Mouse (Mus musculus): ENCODE measurements at regions not wholly inside any gene's neighbourhood (a gene's known extent, or its start where the extent isn't known, plus 50 kb on each side); places are given as distances from the start of the nearest gene placed in this dataset.
A peak's percentile ranks its signal among the peaks of the same experiment; 100 is the strongest.

GRCm38 (mm10) chr6:51104336-51104735 lies 328.1 kb upstream of the Nfe2l3 start:
- DNase-seq, result no peak

- no peak for DNase-seq
Observed at GRCm38 (mm10) chr6:51108336-51108956, 324.0 kb upstream of the Nfe2l3 start.

- no peak for DNase-seq
Observed at GRCm38 (mm10) chr6:51110596-51110995, 321.9 kb upstream of the Nfe2l3 start.

GRCm38 (mm10) chr6:51114604-51115333 lies 317.7 kb upstream of the Nfe2l3 start:
- no peak for DNase-seq

GRCm38 (mm10) chr6:51118833-51119535 lies 313.5 kb upstream of the Nfe2l3 start:
- DNase-seq, result no peak

- peak; percentile 26 to 52 for DNase-seq
Observed at GRCm38 (mm10) chr6:51119691-51120302, 312.7 kb upstream of the Nfe2l3 start.

- peak; percentile 23 to 26 for DNase-seq
Observed at GRCm38 (mm10) chr6:51122941-51123340, 309.5 kb upstream of the Nfe2l3 start.

GRCm38 (mm10) chr6:51127851-51128250 lies 304.6 kb upstream of the Nfe2l3 start:
- DNase-seq, result no peak

- DNase-seq, result no peak
Observed at GRCm38 (mm10) chr6:51129096-51129495, 303.4 kb upstream of the Nfe2l3 start.

GRCm38 (mm10) chr6:51129591-51129990 lies 302.9 kb upstream of the Nfe2l3 start:
- peak in 1 of 2 experiments; percentile 41 for DNase-seq

- DNase-seq, result no peak
Observed at GRCm38 (mm10) chr6:51144762-51145161, 287.7 kb upstream of the Nfe2l3 start.

- DNase-seq, result no peak
Observed at GRCm38 (mm10) chr6:51145863-51146262, 286.6 kb upstream of the Nfe2l3 start.

- DNase-seq, result no peak
Observed at GRCm38 (mm10) chr6:51148821-51149220, 283.6 kb upstream of the Nfe2l3 start.

- DNase-seq, result no peak
Observed at GRCm38 (mm10) chr6:51150066-51150465, 282.4 kb upstream of the Nfe2l3 start.

GRCm38 (mm10) chr6:51150486-51150885 lies 282.0 kb upstream of the Nfe2l3 start:
- no peak for DNase-seq

- no peak for DNase-seq
Observed at GRCm38 (mm10) chr6:51150916-51151315, 281.6 kb upstream of the Nfe2l3 start.

GRCm38 (mm10) chr6:51156836-51157370 lies 275.6 kb upstream of the Nfe2l3 start:
- peak; percentile 34 to 40 for DNase-seq

- DNase-seq, result no peak
Observed at GRCm38 (mm10) chr6:51161149-51161548, 271.3 kb upstream of the Nfe2l3 start.

GRCm38 (mm10) chr6:51162208-51163082 lies 270.0 kb upstream of the Nfe2l3 start:
- DNase-seq, result no peak

GRCm38 (mm10) chr6:51163266-51163665 lies 269.2 kb upstream of the Nfe2l3 start:
- DNase-seq, result peak in 1 of 2 experiments; percentile 20

- DNase-seq, result no peak
Observed at GRCm38 (mm10) chr6:51163882-51164281, 268.6 kb upstream of the Nfe2l3 start.

Data from adrenal gland, postnatal 36 days (tissue).